Mouse (Mus musculus) lung, embryonic 16.5 days (tissue): ENCODE results near the gene Nat10. TPM values are rescaled to one million over a fixed set of nuclear protein-coding genes. Genes with fewer than 3 reads are reported as not detected.
A peak's percentile ranks its signal among the peaks of the same experiment; 100 is the strongest.

ENCODE experiments used
- ATAC-seq: fragments of 200-750 bp; cut with Nextera tagmentation; 2 replicates; pipeline ENCODE4 v1.8.0; 2017; ENCODE audit warnings: low read depth, mild to moderate bottlenecking, moderate library complexity
- H3K27ac ChIP-seq: fragments of 300-500 bp; sonication (generic); 2 replicates; pipeline ENCODE4 v1.5.1; 2014; ENCODE audit warnings: mild to moderate bottlenecking, control low read depth, low read length
- H3K27me3 ChIP-seq: fragments of 300-500 bp; sonication (generic); 2 replicates; pipeline ENCODE4 v1.6.1; 2014; ENCODE audit warnings: low read depth, low read length, mixed read lengths; ENCODE audit not compliant: control insufficient read depth, insufficient read depth
- H3K36me3 ChIP-seq: fragments of 300-500 bp; sonication (generic); 2 replicates; pipeline ENCODE4 v1.6.1; 2014; ENCODE audit warnings: low read length; ENCODE audit not compliant: control insufficient read depth, insufficient read depth
- H3K4me1 ChIP-seq: fragments of 300-500 bp; sonication (generic); replicated peaks from 2 replicates; pipeline ENCODE4 v1.6.1; 2014; ENCODE audit warnings: low read length, mixed read lengths; ENCODE audit not compliant: control insufficient read depth, insufficient read depth
- H3K4me2 ChIP-seq: fragments of 300-500 bp; sonication (generic); 2 replicates; pipeline ENCODE4 v1.6.1; 2014; ENCODE audit warnings: low read depth, low read length, control low read depth
- H3K4me3 ChIP-seq: fragments of 300-500 bp; sonication (generic); 2 replicates; pipeline ENCODE4 v1.5.1; 2014; ENCODE audit warnings: mild to moderate bottlenecking, low read length, control low read depth
- H3K9ac ChIP-seq: fragments of 300-500 bp; sonication (generic); 2 replicates; pipeline ENCODE4 v1.6.1; 2014; ENCODE audit warnings: low read length, control low read depth
- H3K9me3 ChIP-seq: fragments of 300-500 bp; sonication (generic); 2 replicates; pipeline ENCODE4 v1.6.1; 2016; ENCODE audit warnings: low read length; ENCODE audit not compliant: control insufficient read depth
- WGBS: fragments of 180-500 bp; shearing (Covaris S2); extraction: QIAGEN DNeasy Blood & Tissue Kit; methylation state at CpG from one replicate; pipeline ENCODE4 v1.1.7; 2014; 5-methylcytosine and 5-hydroxymethylcytosine counted together
- polyA plus RNA-seq: library from polyadenylated mRNA; unstranded; fragments of >200 nt; fragmentation: Nextera tagmentation; extraction: Ambion mirVana; gene quantifications from 2 replicates; pipeline ENCODE4 v1.2.1, GENCODE M21; 2015

The Nat10 gene
- polyA plus RNA-seq, 1 experiment from 2014 or later, result 23.8 TPM

DNA sequence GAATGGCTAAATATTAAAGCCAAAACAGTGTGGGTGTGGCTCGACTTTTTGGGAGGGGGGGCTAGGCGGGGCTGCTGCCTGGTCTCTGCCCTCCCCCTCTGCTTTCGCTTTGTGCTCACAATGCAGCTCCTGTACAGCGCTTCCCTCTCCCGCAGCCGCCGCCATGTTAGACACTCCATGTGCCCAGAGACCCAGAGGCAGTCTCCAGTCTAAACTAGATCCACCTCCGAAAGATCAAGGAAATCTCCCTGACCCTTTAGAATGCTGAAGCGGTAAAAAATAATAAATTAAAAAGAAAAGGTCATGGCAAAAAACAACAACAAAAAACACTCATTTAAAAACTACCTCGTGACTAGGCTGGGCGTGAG, 34.8 kb upstream of the Nat10 start:
- Histone ChIP-seq H3K4me3 (peak overlapping the region; percentile 81), H3K27ac (peak overlapping the region; percentile 100), H3K4me2 (peak overlapping the region; percentile 61), H3K9ac (peak overlapping the region; percentile 89), H3K36me3 (peaks cover 14% of the 10 kb centered on the region), H3K9me3 (no peaks in the 10 kb centered on the region), H3K4me1 (peaks cover 10% of the 10 kb centered on the region; the same call in 1 of the 2 replicates), H3K27me3 (no peaks in the 10 kb centered on the region)
- WGBS, result 0% methylated on average over 11 of the region's 11 CpGs
- peak; percentile 55 for ATAC-seq

DNA sequence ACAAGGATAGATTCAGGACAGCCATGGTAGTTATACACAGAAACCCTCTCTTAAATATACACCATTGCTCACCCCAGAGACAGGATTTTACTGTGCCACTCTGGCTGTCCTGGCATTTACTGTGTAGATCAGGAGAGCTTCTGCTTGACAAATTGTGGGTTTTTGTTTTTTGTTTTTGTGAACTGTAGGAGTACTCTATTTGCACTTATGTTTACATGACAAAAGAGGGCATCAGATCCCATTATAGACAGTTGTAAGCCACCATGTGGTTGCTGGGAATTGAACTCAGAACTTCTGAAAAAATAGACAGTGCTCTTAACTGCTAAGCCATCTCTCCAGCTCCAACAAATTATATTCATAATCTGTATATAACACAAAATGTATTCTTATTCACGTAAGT, 30.9 kb upstream of the Nat10 start:
- peaks cover 21% of the 10 kb centered on the region for H3K36me3 ChIP-seq
- H3K4me2 ChIP-seq, result no peak overlapping the region
- H3K9me3 ChIP-seq, result no peaks in the 10 kb centered on the region
- no peak overlapping the region for H3K4me3 ChIP-seq
- no peak overlapping the region for H3K27ac ChIP-seq
- 82% methylated on average over 1 of the region's 1 CpGs for WGBS
- H3K4me1 ChIP-seq, result peaks cover 10% of the 10 kb centered on the region; the same call in 1 of the 2 replicates
- no peak overlapping the region for H3K9ac ChIP-seq
- no peak for ATAC-seq
- no peaks in the 10 kb centered on the region for H3K27me3 ChIP-seq

DNA sequence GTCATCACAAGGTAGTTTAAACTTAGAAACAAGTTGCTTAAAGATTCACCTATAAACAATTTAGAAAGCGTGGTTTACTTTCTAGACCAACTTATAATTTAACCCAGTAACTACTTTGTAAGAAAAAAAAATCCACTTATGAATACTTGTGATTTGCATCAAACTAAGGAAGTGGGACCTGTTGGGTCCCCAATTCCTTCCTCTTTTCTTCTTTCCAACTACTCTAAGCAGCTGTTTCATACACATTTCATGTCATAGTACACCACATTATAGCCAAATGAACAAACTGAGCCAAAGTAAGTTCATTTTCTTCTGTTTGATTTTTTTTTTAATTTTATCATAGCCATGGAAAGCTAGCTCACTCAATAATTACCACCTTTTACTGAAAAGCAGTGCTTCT, 24.7 kb upstream of the Nat10 start:
- WGBS, result 93% methylated on average over 1 of the region's 1 CpGs
- no peak overlapping the region for H3K27ac ChIP-seq
- H3K4me3 ChIP-seq, result no peak overlapping the region
- no peak overlapping the region for H3K4me2 ChIP-seq
- ATAC-seq, result no peak
- H3K27me3 ChIP-seq, result no peaks in the 10 kb centered on the region
- no peaks in the 10 kb centered on the region for H3K9me3 ChIP-seq
- no peaks in the 10 kb centered on the region; the same call in 1 of the 2 replicates for H3K4me1 ChIP-seq
- no peak overlapping the region for H3K9ac ChIP-seq
- H3K36me3 ChIP-seq, result peaks cover 14% of the 10 kb centered on the region

DNA sequence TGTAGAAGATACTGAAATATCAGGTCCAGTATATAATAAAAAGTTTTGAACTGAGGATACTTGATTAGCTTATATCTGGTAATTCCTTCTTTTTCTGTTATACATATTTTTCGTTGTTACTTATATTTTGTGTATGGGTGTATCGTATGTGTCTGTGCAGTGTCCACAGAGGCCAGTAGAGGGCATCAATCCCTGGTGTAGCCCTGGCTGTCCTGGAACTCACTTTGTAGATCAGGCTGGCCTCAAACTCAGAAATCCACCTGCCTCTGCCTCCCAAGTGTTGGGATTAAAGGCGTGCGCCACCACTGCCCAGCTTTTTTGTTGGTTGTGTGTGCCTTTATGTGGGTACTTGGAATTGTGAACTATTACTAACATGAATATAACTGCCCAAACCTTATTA, 23.6 kb upstream of the Nat10 start:
- H3K4me3 ChIP-seq, result no peak overlapping the region
- peaks cover 18% of the 10 kb centered on the region for H3K36me3 ChIP-seq
- no peak overlapping the region for H3K9ac ChIP-seq
- 81% methylated on average over 4 of the region's 4 CpGs for WGBS
- H3K9me3 ChIP-seq, result no peaks in the 10 kb centered on the region
- no peaks in the 10 kb centered on the region for H3K4me1 ChIP-seq
- no peaks in the 10 kb centered on the region for H3K27me3 ChIP-seq
- ATAC-seq, result no peak
- no peak overlapping the region for H3K27ac ChIP-seq
- no peak overlapping the region for H3K4me2 ChIP-seq

DNA sequence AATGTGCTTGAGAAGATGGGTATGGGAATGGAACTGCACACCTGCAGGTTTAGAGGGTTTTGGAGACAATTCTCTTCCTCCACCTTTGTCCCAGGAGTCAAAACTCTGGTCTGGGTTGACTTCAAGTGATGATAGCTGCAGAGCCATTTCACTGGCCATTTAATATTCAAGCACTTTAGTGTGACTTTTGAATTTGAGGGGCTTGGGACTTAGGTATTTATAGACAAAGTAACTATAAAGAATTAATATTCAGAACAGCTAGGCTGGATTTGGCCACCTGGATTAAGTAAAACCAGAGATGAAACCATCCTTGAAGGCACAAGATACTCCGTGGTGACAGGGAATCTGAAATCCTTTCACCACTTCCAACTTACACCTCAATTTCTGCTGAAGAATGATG, 1.4 kb upstream of the Nat10 start:
- Histone ChIP-seq H3K4me3 (no peak overlapping the region), H3K27me3 (no peaks in the 10 kb centered on the region), H3K4me1 (peaks cover 6% of the 10 kb centered on the region; the same call in 1 of the 2 replicates), H3K4me2 (no peak overlapping the region), H3K9ac (no peak overlapping the region), H3K36me3 (peaks cover 15% of the 10 kb centered on the region), H3K9me3 (no peaks in the 10 kb centered on the region), H3K27ac (no peak overlapping the region)
- WGBS, result 56% methylated on average over 1 of the region's 1 CpGs
- ATAC-seq, result no peak

DNA sequence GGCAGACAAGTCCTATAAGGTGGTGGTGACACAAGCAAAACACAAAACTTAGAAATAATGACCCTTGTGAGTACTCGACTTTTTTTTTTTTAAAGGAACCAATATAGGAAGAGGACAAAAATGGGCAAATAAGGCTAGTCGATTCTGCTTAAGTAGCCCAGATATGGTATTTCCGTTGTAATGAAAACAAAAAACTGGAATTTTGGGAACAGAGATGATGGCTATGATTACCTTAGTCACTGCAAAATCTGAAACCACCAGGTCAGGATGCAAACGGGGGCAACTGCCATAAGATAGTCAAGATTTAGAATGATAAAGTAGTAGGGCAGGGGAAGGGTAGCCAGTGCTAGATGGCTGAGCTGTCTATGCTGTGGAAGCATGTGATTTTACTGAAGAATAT, 923 bp upstream of the Nat10 start:
- no peaks in the 10 kb centered on the region for H3K9me3 ChIP-seq
- WGBS, result 36% methylated on average over 4 of the region's 4 CpGs
- H3K36me3 ChIP-seq, result peaks cover 14% of the 10 kb centered on the region
- no peaks in the 10 kb centered on the region for H3K27me3 ChIP-seq
- peaks cover 6% of the 10 kb centered on the region; the same call in 1 of the 2 replicates for H3K4me1 ChIP-seq
- no peak overlapping the region for H3K27ac ChIP-seq
- no peak overlapping the region for H3K9ac ChIP-seq
- ATAC-seq, result no peak
- H3K4me2 ChIP-seq, result peak overlapping the region; percentile 73
- H3K4me3 ChIP-seq, result 0 out of 2 replicates have a peak overlapping the region, but pooled peaks have one; percentile 89

DNA sequence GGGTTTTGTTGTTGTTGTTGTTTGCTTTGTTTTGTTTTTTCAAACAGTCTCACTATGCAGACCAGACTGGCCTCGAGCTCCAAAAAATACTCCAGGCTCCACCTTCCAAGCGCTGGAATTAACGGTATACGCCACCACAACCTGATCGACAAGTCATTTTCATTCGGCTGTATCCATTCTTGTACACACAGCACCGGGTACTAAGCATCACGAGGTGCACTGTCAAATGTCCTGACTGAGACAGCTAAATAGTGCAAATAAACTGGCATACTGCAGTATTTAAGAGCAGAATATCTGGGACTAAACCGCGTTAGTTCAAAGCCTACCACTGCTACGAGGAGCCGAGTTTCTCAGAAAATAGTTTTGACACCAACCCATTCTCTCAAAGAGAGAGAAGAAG, 649 bp downstream of the Nat10 start:
- H3K9me3 ChIP-seq, result no peaks in the 10 kb centered on the region
- peak overlapping the region; percentile 73 for H3K4me2 ChIP-seq
- H3K36me3 ChIP-seq, result peaks cover 5% of the 10 kb centered on the region; the same call in 1 of the 2 replicates
- peaks cover 6% of the 10 kb centered on the region; the same call in 1 of the 2 replicates for H3K4me1 ChIP-seq
- H3K4me3 ChIP-seq, result peak overlapping the region; percentile 89
- ATAC-seq, result no peak
- peak overlapping the region; percentile 76 for H3K9ac ChIP-seq
- H3K27me3 ChIP-seq, result no peaks in the 10 kb centered on the region
- H3K27ac ChIP-seq, result no peak overlapping the region; the same call in 1 of the 2 replicates
- WGBS, result under 1% methylated on average over 12 of the region's 12 CpGs

DNA sequence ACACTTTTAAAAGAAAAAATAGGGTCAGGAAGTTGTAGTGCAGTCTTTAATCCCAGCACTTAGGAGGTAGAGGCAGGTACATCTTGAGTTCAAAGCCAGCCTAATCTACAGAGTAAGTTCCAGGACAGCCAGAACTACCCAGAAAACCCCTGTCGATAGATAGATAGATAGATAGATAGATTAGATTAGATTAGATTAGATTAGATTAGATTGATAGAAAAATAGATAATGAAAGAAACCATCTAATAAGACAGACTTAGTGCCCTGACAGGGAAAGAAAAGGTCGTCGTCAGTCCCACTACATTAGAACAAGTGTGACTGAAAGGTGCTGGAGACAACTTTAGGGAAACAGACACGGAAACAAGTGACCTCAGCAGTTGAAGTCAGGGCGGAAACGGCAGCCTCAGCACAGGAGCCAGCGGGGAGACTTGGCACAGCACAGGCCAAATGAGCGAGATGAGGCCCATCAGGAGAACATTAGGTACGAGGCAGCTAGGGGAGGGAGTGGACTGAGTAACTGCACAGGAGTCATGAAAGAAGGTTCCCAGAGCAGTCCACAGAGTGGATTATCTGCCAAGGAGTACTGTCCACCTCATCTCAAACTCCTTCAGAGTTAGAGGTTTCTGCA, 5.5 kb downstream of the Nat10 start:
- peaks cover 26% of the 10 kb centered on the region for H3K36me3 ChIP-seq

DNA sequence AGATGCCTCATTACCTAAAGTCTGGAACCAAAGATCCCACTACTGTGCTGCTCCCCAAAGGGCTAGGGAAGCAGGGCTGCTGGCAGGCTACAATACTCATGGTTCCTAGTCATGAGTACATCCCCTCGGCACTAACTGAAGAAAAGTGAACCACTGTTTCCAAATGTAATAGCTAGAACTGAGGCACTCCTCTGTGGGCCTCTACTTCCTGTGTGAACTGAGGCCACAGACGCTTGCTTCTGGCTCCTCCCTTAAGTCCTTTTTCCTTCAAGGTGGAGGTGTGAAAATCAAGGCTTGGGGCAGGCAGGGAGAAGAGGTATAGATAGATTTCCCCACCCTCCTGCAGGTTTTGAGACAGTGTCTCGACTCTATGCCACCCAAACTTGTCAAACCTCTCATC, 6.5 kb downstream of the Nat10 start:
- Histone ChIP-seq H3K9ac (no peak overlapping the region), H3K36me3 (peaks cover 26% of the 10 kb centered on the region)
- no peak for ATAC-seq

More for the DNA sequence above, 5.5 kb downstream of the Nat10 start:
- Histone ChIP-seq H3K27ac (no peak overlapping the region), H3K4me3 (no peak overlapping the region), H3K4me1 (0 out of 2 replicates have a peak, but pooled peaks cover 3% of the 10 kb centered on the region), H3K27me3 (no peaks in the 10 kb centered on the region), H3K9ac (no peak overlapping the region), H3K4me2 (no peak overlapping the region), H3K9me3 (no peaks in the 10 kb centered on the region)
- ATAC-seq, result no peak
- WGBS, result 76% methylated on average over 9 of the region's 9 CpGs

More for the DNA sequence above, 6.5 kb downstream of the Nat10 start:
- Histone ChIP-seq H3K4me2 (no peak overlapping the region), H3K9me3 (no peaks in the 10 kb centered on the region), H3K4me3 (no peak overlapping the region), H3K27ac (no peak overlapping the region), H3K27me3 (no peaks in the 10 kb centered on the region), H3K4me1 (no peaks in the 10 kb centered on the region)
- 79% methylated on average over 3 of the region's 3 CpGs for WGBS
